Mouse (Mus musculus) heart, embryonic 14.5 days (tissue): ENCODE results near the gene Iqce. TPM values are rescaled to one million over a fixed set of nuclear protein-coding genes. Genes with fewer than 3 reads are reported as not detected.

Experiments used
- ATAC-seq: fragments of 200-750 bp; cut with Nextera tagmentation; 2 replicates; pipeline ENCODE4 v1.8.0; 2017; ENCODE audit warnings: low read depth, moderate TSS enrichment; ENCODE audit not compliant: insufficient number of reproducible peaks, insufficient read depth, low FRiP score
- H3K27ac ChIP-seq, 2 experiments: fragments of 200-500 bp in 1 of 2; fragments of 300-500 bp in 1 of 2; sonication (generic) in 1 of 2; replicated peaks in 1 of 2; 2 replicates each; pipeline ENCODE4 v1.5.1; 2012 to 2014; ENCODE audit warnings: low read depth in 2 of 2, low read length in 2 of 2, control low read depth in 1 of 2, mild to moderate bottlenecking in 1 of 2, mixed read lengths in 1 of 2; ENCODE audit not compliant: control insufficient read depth in 1 of 2, insufficient read depth in 1 of 2
- H3K27me3 ChIP-seq: fragments of 300-500 bp; sonication (generic); 2 replicates; pipeline ENCODE4 v1.6.1; 2014; ENCODE audit warnings: mild to moderate bottlenecking, low read length, control low read depth; ENCODE audit not compliant: control insufficient read depth, insufficient read depth
- H3K36me3 ChIP-seq: fragments of 300-500 bp; sonication (generic); 2 replicates; pipeline ENCODE4 v1.6.1; 2014; ENCODE audit warnings: mild to moderate bottlenecking, control low read depth, low read length, mixed read lengths; ENCODE audit not compliant: control insufficient read depth, insufficient read depth
- H3K4me1 ChIP-seq, 2 experiments: fragments of 200-500 bp in 1 of 2; fragments of 300-500 bp in 1 of 2; sonication (generic) in 1 of 2; 2 replicates each; pipeline ENCODE4 v1.6.1; 2012 to 2014; ENCODE audit warnings: low read length in 2 of 2, control low read depth in 1 of 2, mixed read lengths in 1 of 2; ENCODE audit not compliant: control insufficient read depth in 2 of 2, insufficient read depth in 2 of 2
- H3K4me2 ChIP-seq: fragments of 300-500 bp; sonication (generic); 2 replicates; pipeline ENCODE4 v1.6.1; 2014; ENCODE audit warnings: mild to moderate bottlenecking, low read length
- H3K4me3 ChIP-seq, 2 experiments: fragments of 200-500 bp in 1 of 2; fragments of 300-500 bp in 1 of 2; sonication (generic) in 1 of 2; 2 replicates each; pipeline ENCODE4 v1.5.1; 2012 to 2014; ENCODE audit warnings: low read length in 2 of 2, mild to moderate bottlenecking in 2 of 2, control low read depth in 1 of 2, low read depth in 1 of 2, moderate library complexity in 1 of 2; ENCODE audit not compliant: control insufficient read depth in 1 of 2, insufficient read depth in 1 of 2
- H3K9ac ChIP-seq: fragments of 300-500 bp; sonication (generic); 2 replicates; pipeline ENCODE4 v1.6.1; 2014; ENCODE audit warnings: mild to moderate bottlenecking, low read length
- H3K9me3 ChIP-seq: fragments of 300-500 bp; sonication (generic); 2 replicates; pipeline ENCODE4 v1.6.1; 2016; ENCODE audit warnings: low read length, control low read depth; ENCODE audit not compliant: control insufficient read depth
- WGBS: fragments of 180-500 bp; shearing (Covaris S2); extraction: QIAGEN DNeasy Blood & Tissue Kit; methylation state at CpG from one replicate; pipeline ENCODE4 v1.1.7; 2014; 5-methylcytosine and 5-hydroxymethylcytosine counted together
- polyA plus RNA-seq: library from polyadenylated mRNA; unstranded; fragments of >200 nt; fragmentation: Nextera tagmentation; extraction: Ambion mirVana; gene quantifications from 2 replicates; pipeline ENCODE4 v1.2.1, GENCODE M21; 2014

The Iqce gene
- polyA plus RNA-seq, 1 experiment from 2014 or later = 8.0 TPM

DNA sequence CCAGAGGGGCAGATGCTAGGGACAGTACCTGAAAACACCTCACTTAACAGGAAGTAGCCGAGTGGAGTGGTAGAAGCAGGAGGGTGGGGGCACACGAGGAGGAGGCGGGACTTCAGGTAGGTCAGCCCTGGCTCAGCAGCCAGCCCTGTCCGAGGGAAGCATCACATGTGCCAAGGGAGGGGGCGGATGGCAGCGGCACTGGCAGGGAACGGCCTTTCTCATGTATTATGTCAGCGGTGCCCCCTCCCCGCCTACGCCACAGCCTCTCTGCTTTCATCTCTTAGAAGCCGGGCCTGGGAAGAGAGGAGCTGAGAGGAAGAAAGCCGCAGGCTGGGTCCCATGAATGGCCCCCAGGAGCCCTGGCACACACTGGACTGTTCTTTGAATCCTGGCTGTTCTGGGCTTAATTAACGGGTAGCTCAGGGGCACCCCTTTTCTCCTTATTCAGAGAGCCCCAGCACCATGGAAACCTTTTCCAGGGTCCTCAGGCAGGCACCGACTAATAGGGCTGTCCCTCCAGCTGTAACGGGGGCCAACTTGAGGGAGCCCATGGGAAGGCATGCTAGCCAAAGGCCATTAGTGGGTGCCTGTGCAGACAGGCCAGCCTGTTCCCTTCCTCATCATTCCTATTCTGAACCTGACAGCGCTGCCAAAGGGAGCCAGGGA is 42.4 kb downstream of the Iqce start:
- H3K4me3 ChIP-seq = no peak overlapping the region
- no peak for ATAC-seq
- H3K27me3 ChIP-seq = no peaks in the 10 kb centered on the region
- no peak overlapping the region for H3K4me2 ChIP-seq
- no peak overlapping the region for H3K9ac ChIP-seq
- H3K27ac ChIP-seq = no peak overlapping the region
- no peaks in the 10 kb centered on the region for H3K36me3 ChIP-seq
- H3K4me1 ChIP-seq = peaks cover 20 to 31% of the 10 kb centered on the region in 2 experiments
- no peaks in the 10 kb centered on the region for H3K9me3 ChIP-seq
- 58% methylated on average over 16 of the region's 16 CpGs for WGBS

DNA sequence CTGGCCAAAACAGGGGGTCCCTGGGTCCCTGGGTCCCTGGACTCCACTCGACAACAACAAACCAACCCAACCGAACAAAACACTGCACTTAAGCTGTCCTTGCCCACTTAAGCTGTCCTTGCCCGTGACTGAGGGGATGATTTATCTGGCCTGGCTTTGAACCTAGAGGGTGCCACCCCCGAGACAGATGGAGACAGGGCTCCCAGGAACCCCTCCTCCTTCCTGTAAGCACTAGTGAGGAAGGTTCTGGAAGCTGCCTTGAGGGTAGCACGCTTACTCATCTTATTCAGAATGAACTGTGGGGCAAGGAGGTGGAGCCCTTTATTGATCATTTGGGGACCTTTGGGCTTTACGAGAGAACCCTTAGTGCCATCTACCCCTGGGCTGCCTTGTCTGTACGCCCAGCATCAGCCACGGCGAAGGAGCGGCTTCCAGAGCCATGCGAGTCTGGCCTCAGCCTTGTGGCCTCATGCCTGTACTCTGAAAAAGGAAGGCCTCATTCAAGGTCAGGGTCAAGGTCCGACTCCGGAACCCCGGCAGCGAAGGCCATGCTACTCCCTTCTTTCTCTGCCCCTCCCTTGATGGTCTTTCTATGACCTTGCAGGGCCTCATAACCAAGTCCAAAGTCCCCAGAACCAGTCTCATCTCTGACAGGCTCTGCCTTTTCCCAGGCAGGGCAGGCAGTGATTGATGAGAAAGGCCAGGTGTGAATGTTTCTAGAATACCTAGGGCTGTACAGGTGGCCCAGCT is 47.9 kb downstream of the Iqce start:
- 75% methylated on average over 15 of the region's 15 CpGs for WGBS
- H3K4me3 ChIP-seq = no peak overlapping the region
- H3K4me1 ChIP-seq = peaks cover 22 to 25% of the 10 kb centered on the region in 2 experiments
- no peak for ATAC-seq
- no peak overlapping the region for H3K27ac ChIP-seq
- H3K9me3 ChIP-seq = no peaks in the 10 kb centered on the region
- no peaks in the 10 kb centered on the region for H3K36me3 ChIP-seq
- no peak overlapping the region for H3K9ac ChIP-seq
- no peak overlapping the region for H3K4me2 ChIP-seq
- H3K27me3 ChIP-seq = no peaks in the 10 kb centered on the region

DNA sequence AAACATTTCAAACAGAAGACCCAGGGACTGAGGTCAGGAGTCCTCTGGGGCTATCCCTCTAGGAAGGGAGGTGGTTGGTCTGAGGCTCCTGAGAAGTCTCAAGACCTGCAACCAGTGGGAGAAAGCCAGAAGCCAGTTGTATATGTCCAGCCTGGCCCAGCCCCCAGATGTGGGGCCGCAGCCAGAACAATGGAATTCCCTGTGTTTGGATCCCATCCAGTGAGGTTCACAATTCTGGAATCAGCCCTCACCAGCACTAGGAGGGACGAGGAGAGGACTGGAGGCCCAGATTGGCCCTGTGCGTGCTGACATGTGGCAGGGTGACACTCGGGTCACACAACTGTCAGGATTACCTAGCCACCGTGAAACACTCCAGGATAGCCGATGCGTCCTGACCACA is 49.6 kb downstream of the Iqce start:
- no peak overlapping the region for H3K4me3 ChIP-seq
- WGBS = 7% methylated on average over 7 of the region's 7 CpGs
- no peaks in the 10 kb centered on the region for H3K9me3 ChIP-seq
- H3K27ac ChIP-seq = peak overlapping the region; percentile 63 to 89
- H3K4me2 ChIP-seq = no peak overlapping the region
- H3K27me3 ChIP-seq = no peaks in the 10 kb centered on the region
- peak; percentile 4; the same call in 1 of the 2 replicates for ATAC-seq
- H3K36me3 ChIP-seq = no peaks in the 10 kb centered on the region
- peaks cover 23 to 29% of the 10 kb centered on the region in 2 experiments for H3K4me1 ChIP-seq
- no peak overlapping the region for H3K9ac ChIP-seq

- Histone ChIP-seq H3K4me2 (no peak overlapping the region), H3K4me1 (peaks cover 37 to 42% of the 10 kb centered on the region in 2 experiments), H3K9me3 (no peaks in the 10 kb centered on the region), H3K27ac (no peak overlapping the region), H3K36me3 (0 out of 2 replicates have a peak, but pooled peaks cover 6% of the 10 kb centered on the region), H3K4me3 (no peak overlapping the region), H3K27me3 (no peaks in the 10 kb centered on the region), H3K9ac (no peak overlapping the region)
- no peak for ATAC-seq
- 79% methylated on average over 11 of the region's 11 CpGs for WGBS
These were observed 50.9 kb downstream of the Iqce start for GRCm38 (mm10) chr5:140651231-140651630.

DNA sequence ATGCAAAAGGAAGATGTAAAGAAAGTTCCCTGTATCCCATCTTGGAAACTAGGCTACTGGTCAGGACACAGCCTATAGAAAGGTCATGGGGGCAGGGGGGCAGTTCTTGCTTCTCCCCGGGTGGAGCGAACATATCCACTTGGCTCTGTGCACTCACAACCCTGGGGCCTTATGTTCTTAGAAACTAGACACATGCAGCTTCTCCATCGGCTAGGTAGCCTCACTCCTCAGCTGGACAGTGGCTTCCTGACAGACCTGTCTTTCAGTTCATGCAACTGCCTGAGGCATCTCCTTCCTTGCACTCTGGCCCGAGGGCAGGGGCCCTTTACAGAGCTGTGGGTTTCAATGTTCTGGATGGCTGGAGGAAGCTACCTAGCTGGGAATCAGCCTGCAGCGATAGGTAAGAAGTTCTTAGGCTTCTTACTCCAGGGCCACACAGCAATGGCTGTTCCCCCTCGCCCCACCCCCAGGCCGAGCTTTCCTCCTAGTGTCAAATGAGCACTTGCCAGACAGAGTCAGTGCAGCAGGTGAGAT is 52.2 kb downstream of the Iqce start:
- H3K9me3 ChIP-seq = no peaks in the 10 kb centered on the region
- H3K36me3 ChIP-seq = peaks cover 10% of the 10 kb centered on the region; the same call in 1 of the 2 replicates
- no peaks in the 10 kb centered on the region for H3K27me3 ChIP-seq
- ATAC-seq = no peak
- H3K9ac ChIP-seq = no peak overlapping the region
- 70% methylated on average over 7 of the region's 7 CpGs for WGBS
- H3K27ac ChIP-seq = no peak overlapping the region
- peak overlapping the region; percentile 78 for H3K4me2 ChIP-seq
- H3K4me1 ChIP-seq = peaks cover 44 to 55% of the 10 kb centered on the region in 2 experiments
- H3K4me3 ChIP-seq = no peak overlapping the region

DNA sequence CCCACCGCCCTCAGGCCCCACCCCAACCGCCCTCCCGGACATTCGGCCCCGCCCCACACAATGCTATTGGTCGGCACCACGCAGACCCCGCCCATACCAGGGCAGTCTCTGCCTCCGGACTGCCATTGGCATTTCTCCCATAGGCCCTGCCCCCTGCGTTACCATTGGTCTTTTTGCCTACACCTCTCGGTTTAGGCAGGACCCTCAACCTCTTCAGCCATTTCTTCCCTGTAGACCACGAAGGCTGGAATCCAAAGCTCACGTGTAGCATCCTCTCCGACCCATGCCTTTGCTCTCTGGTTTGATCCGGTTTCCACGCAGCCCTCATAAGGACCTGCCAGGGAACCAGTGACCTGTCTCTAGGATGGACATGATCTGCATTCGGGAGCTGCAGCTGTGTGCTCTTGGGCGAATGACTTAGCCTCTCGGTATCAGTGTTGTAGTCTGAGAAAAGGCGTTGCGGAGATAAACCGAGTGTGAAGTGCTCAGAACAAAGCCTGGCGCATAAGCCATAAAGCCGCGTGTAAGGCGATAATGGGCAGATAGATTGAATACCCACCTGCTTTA is 53.0 kb downstream of the Iqce start:
- ATAC-seq = peak; percentile 90
- Histone ChIP-seq H3K27me3 (no peaks in the 10 kb centered on the region), H3K36me3 (peaks cover 12% of the 10 kb centered on the region), H3K9me3 (no peaks in the 10 kb centered on the region), H3K4me2 (peak overlapping the region; percentile 78), H3K27ac (peak overlapping the region; percentile 3 to 53; a peak in 3 of 4 replicates), H3K4me1 (peaks cover 49 to 61% of the 10 kb centered on the region in 2 experiments), H3K4me3 (peak overlapping the region; percentile 32 to 85), H3K9ac (peak overlapping the region; percentile 59)
- WGBS = 3% methylated on average over 25 of the region's 26 CpGs

- H3K4me1 ChIP-seq = peaks cover 47 to 58% of the 10 kb centered on the region in 2 experiments
- peak; percentile 19 for ATAC-seq
These were observed 53.6 kb downstream of the Iqce start, which contains the start of gene Ttyh3 for GRCm38 (mm10) chr5:140648519-140649100. TSS of gene Ttyh3 (minus strand) at chr5:140649031.

More at GRCm38 (mm10) chr5:140648519-140649100, 53.6 kb downstream of the Iqce start, which contains the start of gene Ttyh3:
- under 1% methylated on average over 57 of the region's 62 CpGs for WGBS
- Histone ChIP-seq H3K9ac (peak within 1 kb of the TSS; percentile 98), H3K36me3 (peaks cover 18% of the 10 kb centered on the region), H3K9me3 (no peaks in the 10 kb centered on the region), H3K4me3 (peak within 1 kb of the TSS; percentile 85 to 86), H3K4me2 (peak within 1 kb of the TSS; percentile 89), H3K27me3 (no peaks in the 10 kb centered on the region), H3K27ac (peak within 1 kb of the TSS; percentile 83 to 85)
